Mouse (Mus musculus) retina, embryonic 14.5 days (tissue): Measurements from ENCODE around the gene Cercam.
"Not testable (repeated sequence)": the region's sequence is repeated elsewhere in the genome, so short reads cannot be mapped to it uniquely, and the experiment has no call there.

Source experiments
- DNase-seq: peaks from one replicate; pipeline ENCODE4 v3.0.0-alpha.2; 2015; ENCODE audit warnings: low spot score

Gene Cercam

DNA sequence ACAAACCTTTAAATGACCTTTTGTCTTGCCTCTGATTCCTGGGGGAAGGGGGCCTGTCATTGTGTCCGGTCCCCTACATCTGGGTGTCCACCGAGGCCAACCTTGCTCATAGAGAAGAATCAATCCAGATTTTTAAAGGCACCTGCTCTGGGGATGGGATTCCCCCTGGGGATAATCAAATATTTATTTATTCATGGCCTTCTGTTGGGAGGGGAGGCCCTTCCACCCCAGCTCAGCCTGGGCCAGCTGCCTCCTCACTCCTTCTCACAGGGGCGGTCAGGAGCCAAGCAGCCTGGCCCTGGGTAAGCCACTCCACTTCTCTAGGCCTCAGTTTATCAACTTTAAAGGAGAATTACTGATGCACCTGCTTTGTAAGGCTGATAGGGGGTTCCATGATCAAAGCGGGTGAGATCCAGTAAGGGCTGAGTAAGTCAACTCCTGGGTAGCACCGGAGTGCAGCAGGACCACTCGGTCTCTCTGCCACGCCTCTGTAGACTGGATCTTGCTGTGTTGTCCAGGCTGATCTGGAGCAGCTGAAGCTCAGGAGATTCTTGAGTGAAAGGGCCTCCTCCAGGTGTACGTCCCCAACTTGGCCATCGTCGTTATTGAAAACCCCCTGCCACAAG, 13.3 kb upstream of the Cercam start:
- no peak for DNase-seq

DNA sequence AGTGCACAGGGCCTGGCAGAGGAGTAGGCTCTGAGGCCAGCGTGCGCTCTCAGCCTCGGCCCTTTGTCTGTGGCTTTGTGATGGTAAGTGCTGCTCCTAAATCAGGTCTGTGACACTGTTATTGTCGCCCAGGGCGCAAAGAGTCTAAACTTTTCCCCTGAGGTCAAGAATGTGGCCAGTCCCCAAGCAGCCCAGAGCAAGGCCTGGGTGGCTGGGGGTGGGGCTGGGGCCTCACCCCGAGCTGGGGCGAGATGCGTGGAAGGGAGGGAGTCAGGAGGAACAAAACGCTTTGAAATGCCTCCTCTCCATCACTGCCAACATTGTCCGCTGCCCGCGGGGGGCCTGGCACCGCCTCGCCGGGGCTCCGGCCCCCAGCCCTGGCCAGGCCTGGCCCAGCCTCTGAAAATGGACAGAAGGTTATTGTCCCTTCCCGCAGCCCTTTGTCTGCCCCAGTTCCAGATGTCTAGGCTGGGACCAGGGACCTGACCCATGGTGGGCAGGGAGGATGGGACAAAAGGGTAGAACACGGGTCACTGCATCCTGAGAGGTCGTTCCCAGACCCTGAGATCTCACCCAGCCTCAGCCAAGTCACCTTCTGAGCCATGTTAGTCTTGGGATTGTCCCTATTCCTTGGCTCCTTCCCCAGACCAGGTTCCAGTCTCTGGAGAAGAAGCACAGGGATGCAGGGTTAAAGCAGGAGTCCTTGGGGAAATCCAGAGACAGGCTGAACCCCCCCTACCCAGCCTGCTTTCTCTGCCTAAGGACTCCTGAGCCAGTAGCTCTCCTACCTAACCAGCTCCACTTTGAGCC, 12.3 kb upstream of the Cercam start:
- peak; percentile 51 for DNase-seq

DNA sequence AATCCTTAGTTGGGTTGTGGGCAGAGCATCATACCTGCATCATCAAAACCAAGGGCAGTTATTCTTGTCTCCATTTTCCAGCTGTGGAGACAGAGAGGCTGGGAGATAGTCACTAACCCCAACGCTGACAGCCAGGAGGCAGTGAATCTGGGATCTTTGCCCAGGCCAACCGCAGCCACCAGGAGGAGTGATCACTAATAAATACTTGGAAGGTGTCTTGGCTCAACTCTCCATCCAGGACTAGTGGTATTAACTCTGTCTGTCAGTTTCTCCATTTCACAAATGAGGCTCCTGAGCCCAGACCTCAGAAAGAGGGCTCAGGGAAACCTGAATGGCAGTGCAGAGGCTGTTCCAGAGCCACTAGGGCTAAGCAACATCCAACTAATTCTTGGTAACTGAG, 11.6 kb upstream of the Cercam start:
- DNase-seq, result no peak

DNA sequence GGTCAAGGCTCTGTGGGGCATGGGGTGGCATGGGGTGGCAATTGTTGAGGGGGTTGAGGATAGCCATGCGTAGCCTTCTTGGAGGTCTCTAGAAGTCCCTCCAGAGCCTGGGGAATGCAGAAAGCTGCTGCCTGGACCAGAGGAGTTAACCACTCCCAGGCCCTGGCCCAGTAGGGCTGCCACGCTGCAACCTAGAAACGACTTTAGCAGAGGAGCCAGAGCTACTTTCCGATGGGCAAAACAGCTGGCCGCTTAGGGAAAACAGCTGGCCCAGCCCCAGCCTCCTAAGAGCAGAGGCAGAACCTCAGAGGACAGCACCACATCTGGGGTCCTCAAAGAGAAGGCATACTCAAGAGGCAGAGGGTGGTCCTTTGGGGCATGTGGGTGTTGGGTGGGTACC, 11.0 kb upstream of the Cercam start:
- DNase-seq, result no peak

DNA sequence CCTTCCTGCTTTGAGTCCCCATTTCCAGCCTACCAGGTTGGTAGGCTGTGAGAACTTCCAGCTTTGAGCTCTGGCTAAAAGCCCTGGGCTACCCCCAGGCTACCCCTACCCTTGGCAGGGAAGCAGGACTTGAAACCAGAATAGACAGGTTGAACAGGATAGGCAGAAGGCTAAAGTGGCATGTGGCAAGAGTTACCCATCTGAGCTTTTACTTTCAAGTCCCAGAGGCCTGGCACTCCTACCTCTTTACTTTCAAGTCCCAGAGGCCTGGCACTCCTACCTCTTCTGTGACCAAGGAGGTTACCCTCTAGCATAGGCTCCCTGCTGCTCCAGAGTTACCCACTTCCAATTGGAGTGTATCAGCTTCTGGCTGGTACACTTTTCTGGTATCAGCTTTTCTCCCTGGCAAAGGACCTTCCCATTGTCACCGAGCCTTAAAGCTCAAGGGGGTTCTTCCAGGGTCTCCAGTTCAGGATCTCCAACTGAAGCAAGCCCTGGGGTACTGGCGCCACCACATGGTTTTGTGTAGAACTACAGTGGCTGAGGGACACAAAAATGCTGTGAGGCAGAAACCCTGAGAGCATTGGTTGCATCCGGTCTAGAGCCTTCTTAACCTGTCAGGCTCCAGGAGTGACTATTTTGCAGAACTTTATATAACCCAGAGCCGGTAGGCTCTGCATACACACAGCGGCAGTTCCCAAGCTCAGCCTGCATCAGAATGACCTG, 10.1 kb upstream of the Cercam start:
- peak; percentile 80 for DNase-seq

DNA sequence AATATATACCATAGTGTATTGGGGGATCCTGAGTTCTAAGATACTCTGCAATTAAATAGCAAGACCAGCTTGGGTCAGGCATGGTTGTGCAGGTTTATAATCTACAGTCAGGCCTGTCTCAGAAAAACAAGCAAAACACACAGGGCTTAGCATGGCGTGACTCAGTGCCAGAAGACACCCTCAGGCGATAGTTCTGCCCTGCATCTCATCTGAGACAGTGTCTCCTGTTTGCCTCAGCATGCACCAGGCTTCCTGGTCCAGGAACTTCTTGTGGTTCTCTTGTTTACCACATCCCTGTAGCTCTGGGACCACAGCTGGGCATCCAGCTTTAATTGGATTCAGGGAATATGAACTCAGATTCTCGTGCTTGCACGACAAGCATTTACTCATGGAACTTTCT, 3.8 kb upstream of the Cercam start:
- no peak for DNase-seq

DNA sequence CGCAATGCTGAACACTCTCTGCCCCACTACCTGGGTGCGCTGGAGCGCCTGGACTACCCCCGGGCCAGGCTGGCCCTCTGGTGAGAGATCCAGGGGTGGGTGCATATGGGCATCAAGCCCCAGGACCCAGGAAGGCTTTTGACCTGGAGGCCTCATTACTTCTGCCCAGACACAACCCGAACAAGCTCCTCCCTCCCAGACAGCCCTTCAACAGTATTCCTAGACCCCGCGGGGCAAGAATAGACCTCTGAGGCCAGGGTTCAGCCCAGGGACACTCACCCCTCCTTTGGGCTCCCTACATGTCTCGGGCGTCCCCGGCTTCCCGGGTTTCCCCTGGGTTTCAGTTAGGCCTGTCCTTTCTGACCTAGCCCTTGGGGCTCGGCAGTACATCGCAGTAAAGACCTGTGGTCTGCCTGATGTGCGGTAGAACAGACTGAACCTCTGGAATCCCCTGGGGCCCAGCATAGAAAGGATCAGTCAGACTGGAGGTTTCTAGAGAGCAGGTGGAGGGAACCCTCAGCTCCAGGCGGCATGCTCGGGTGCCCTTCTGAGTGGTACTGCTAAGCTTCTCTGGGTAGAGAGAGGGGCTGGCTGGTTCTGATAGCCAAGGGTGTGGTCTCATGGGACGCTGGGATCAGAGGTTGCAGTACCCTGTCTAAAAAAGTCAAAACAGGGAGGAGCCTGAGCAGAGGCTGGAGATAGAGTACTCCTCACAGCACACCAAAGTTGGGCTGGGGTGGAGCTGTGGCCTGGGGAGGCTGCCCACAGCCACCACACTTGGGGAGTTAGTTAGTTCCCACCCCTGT, 885 bp downstream of the Cercam start:
- peak; percentile 53 for DNase-seq

DNA sequence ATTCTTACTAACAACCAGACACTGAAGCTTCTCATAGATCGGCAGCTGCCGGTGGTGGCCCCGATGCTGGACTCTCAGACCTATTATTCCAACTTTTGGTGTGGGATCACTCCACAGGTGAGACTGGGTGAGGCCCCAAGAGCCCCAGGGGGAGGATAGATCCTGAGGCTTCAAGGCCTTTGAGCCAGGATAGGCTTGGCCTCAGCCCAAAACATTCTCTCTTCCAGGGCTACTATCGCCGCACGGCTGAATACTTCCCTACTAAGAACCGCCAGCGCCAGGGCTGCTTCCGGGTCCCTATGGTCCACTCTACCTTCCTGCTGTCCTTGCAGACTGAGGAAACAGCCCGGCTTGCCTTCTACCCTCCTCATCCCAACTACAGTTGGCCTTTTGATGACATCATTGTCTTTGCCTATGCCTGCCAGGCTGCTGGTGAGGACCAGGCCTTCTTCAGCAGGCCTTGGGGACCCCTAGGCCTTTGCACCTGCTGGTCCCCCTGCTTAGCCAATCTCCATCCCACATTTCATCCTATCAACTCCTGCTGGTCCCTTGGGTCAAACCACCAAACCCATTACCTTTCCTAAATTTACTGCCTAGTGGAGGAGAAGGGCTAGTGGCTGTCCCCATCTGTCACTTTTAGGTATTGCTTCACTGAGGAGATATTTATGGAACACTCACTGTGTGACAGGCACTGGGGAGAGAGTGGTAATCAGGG, 3.8 kb downstream of the Cercam start:
- no peak for DNase-seq

DNA sequence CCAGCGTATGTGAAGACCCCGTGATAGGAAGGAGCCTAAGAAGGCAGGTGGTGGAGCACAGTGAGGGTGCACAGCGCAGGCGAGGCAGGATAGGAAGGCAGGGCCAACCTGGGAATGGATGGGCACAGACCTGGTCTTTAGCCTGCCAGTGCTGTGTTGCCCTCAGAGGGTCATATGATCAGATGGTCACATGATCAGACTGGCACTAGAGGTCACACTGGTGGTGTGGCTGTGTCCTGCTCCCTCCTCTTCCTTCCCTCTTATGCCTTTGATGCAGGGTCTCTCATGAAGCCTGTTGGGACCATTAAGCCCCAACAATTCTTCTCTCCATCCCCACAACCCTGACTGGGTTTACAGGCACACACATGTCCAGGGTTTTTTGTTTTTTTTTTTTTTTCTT, 4.8 kb downstream of the Cercam start:
- DNase-seq, result no peak

DNA sequence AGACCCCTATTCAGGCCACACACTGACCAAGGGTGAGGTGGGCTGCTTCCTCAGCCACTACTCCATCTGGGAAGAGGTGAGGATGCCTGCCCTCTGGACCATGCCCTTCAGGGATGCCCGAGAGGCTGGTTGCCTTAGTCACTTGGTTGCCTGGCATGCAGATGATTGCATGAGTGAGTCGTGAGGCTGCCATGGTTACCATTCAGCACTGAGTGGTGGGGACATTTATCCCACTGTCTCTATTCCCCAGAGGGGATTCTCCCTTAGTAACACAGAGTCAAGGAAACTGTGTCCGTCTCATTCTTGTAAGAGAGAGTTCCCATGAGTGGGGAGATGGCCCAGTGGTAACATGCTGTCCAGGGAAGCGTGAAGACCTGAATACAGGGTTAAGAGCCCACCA, 9.1 kb downstream of the Cercam start:
- DNase-seq, result no peak

DNA sequence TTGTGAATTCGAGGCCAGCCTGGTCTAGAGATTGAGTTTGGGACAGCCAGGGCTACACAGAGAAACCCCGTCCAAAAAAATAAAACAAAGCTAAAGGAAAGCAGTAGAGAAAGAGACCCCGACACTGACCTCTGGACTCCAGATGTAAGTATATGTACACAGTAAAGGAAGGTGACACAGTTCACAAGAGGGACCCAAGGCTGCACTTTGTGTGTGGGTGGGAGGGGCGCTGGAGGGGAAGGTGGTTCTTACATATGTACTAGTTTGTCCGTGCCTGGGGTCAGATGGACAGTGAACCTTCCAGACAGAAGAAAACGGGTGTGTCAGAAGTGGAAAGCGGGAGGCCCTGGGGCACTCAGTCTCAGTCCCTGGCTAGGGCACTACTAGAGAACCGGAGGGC, 10.2 kb downstream of the Cercam start:
- DNase-seq, result no peak

DNA sequence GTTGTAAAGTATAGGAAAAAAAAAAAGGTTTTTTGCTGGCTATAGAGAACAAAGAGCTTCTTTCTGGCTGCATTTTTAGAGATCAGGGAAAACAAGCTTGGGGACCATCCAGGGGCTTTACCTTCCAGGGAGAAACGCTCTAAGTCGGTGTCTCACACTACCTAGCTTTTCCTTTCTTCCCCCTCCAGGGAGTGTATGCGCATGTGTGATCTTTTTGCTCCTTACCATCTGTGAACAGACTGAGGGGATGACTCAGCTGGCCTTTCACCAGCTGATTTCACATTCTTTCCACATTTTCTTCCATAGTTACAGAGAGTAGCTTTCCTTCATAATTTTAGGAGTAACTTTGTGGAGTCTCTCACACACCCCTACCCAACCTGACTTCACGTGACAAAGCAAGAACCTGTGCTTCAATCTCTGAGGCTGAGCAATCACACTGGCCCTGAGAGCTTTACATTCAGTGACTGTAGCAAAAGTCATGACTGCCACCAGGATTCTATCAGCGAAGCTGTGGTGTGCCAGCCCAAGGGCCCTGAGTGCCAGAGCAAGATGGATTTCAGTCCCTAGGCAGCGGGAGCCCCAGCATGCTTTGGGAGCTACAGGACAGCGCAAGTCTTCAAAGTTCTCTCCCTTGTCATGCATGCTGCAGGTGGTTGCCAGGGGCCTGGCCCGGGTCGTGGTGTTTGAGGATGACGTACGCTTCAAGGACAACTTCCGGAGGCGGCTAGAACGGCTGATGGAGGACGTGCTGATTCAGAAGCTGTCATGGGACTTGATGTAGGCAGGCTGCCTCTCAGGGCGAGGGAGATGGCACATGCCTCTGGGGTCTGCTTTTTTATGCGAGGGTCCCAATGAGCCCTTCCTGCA, 11.2 kb downstream of the Cercam start:
- no peak for DNase-seq

DNA sequence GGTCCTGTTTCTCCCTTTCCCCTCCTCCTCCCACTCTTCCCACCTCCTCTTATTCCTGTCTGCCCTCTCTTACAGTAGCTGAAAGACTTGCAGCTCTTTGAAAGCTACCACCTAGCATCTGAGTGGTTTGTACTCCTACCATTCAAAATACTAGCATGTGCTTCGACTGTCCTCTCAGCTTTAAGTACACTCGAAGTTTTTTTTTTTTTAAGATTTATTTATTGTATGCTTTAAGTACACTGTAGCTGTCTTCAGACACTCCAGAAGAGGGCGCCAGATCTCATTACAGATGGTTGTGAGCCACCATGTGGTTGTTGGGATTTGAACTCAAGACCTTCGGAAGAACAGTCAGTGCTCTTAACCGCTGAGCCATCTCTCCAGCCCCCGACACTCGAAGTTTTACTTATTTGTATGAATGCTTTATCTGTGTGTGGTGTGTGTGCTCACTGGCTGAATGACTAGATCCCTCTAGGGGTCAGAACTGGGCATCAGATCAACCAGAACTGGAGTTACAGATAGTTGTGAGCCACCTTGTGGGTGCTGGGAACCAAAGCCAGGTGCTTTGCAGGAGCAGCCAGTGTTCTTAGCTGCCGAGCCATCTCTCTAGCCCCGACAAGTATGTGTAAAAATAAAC, 17.8 kb downstream of the Cercam start:
- not testable (repeated sequence) for DNase-seq

DNA sequence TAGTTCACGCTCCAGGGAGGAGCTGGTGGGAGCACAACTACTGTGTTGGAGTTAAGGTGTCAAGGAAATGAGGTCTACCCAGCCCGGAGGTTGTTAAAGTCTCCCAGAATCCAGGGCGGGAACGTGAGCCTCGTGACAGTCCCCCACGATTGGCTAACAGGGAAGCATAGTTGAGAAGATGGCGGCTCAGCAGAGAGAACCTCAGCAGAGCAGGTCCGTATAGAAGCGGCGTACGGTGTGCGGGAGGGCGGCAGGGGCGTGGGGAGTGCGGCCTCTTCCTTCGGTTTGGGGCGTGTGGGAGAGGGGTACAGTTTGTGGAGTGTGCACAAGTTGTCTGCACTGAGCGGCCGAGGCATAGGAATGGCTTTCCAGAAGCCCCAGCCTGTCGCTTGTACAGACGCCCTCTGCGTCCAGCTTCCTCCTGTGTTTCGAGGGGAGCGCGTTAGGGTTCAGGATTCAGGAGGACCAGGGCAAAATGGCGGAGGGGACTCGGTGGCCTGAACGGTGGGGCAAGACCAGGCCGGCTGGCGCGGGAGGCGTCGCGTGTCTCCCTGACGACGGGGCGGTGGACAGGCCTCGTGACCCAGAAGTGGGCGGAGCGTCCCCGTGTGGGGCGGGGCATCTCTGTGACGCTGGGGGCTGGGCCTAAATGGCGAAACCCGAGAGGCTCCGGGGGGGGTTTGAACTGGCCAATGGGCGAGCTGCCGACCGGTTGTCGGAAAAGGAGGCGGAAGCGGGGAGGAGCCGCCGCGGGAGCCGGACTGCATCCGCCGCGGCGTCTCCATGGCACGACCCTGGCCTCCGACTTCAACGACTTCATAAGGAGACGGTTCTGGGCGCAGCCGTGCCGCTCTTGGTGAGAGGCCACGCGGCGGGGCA, 20.3 kb downstream of the Cercam start, which contains the start of gene Odf2:
Gene Odf2, plus strand, starts transcription at position 156 of the 879 bp plus-strand sequence.
- peak; percentile 100 for DNase-seq

DNA sequence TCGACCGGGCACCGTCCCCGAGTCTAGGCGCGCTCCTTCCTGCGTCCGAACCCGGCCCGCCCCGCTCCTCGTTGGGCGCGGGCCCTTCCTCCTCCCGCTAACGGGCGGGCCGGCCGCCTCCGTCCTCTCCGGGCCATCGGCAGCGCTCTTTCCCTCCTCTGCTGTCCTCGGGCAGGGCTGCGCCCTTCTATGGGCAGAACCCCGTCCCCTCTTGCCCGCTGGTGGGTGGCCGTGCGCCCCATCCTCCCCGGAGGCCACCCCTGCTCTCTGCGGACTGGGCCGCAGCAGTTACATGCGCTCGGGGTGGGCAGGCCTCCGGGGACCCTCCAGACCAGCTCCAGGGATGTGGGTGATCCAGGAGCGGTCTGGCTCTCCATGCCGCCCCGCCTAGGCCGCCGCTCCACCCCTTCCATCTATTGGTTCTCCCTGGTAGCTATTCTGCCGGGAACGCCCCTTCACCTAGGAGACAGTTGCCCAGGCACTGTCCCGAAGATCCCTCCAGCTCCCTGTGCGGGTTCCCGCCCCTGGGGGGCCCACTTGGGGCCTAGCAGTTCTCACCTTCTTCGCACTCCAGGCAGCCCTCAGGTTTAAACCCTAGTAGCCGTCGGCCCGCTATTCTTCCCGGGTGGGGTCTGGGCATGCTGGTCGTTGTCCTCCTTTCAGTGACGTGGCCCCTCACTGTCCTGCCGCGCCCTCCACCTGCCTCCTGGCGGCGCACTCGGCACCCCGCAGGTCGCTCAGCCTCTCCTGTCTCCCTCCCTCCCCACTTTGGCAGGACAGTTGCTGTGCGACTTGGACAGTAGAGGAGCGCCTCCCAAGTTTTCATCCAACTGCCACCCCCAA, 21.2 kb downstream of the Cercam start:
- DNase-seq, result peak; percentile 86

DNA sequence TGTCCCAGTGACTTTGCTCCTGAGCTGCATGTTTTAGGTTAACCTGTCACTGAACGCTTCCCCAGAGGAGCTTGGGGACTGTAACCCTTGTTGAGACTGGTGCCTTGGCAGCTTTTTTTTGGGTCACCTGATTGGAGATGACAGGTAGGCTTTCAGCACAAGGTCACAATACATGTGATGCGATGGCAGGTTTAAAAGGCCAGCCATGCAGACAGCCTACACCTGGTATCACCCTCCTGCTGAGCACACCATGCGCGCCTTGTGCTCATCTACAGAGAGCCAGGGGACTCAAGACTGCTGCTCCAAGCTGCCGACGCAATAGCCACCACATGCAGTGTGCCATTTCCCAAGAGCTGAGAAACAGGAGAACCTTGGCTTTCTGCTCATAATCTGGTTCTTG, 22.8 kb downstream of the Cercam start:
- no peak for DNase-seq

DNA sequence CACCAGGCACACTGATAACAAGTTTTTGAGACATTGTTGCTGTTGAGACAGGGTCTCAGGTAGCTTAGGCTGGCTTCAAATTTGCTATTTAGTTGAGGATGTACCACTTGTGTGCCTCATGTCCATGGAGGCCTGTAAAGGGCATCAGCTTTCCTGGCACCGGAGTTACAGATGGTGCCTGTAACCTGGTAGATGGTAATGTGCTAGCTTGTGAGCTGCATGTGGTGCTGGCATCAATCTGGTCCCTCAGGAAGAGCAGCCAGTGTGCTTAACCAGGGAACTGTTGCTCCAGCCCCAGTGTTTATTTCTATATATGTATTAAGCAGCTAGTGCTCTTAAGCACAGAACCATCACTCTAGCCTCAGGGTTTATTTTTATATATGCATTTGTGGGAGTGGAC, 27.1 kb downstream of the Cercam start:
- no peak for DNase-seq

DNA sequence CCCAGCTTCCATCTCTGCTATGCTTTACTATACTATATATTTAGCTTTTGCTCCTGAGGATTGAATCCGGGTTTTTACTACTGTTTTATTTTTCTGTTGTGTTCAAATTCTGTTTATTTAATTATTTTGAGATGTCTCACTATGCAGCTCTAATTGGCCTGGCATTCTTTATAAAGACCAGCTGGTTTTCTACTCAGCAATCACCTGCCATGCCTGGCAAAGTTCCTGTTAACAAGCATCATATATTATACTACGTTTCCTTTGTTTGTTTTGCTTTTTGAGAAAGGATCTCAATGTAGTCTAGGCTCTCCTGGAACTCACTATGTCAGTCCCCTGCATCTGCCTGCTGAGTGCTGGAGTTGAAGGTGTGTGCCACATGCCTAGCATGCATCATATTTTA, 28.4 kb downstream of the Cercam start:
- no peak for DNase-seq
